Mouse (Mus musculus): ENCODE results near the gene 9530003J23Rik. TPM values are rescaled to one million over a fixed set of nuclear protein-coding genes. Genes with fewer than 3 reads are reported as not detected.
"Not testable (repeated sequence)": the region's sequence is repeated elsewhere in the genome, so short reads cannot be mapped to it uniquely, and the experiment has no call there.

The 9530003J23Rik gene
- not detected in 2 replicates for polyA plus RNA-seq (2014; fragmentation: Nextera tagmentation; extraction: Ambion mirVana)

DNA sequence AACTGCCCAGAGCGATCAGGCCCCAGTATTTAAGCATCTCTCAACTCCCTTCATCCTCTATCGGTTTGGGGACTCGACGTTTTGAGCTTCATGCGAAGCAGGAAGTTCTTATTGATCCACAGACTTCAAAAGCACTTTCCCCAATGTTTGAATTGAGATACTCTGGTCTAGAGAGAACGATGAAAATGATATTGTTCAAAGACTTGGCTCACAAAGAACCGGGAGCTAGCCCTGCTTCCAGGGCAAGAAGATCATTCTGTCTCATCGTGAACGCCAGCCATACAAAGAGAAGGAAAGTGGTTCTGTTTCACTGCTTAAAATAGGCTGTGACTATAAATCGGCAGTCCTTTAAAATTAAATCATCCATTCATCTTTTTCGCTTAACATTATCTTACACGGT, at the start of gene 9530003J23Rik:
TSS of gene 9530003J23Rik (minus strand) at position 101 of the 400 bp plus-strand sequence.
- H3K4me1 ChIP-seq (replicated peaks; ENCODE audit: control insufficient read depth, insufficient read depth, low read length) = no peaks in the 10 kb centered on the region
- DNase-seq (ENCODE audit: low spot score) (no peak), ATAC-seq (replicated peaks; ENCODE audit: low FRiP score, low TSS enrichment, low read depth) (no peak)
- H3K4me2 ChIP-seq (ENCODE audit: low read length) = no peak within 1 kb of the TSS
- H3K36me3 ChIP-seq (ENCODE audit: control insufficient read depth, insufficient read depth, low read length) = no peaks in the 10 kb centered on the region
- no peaks in the 10 kb centered on the region for H3K27me3 ChIP-seq (replicated peaks; ENCODE audit: control insufficient read depth, insufficient read depth, low read length)
- no peak within 1 kb of the TSS for H3K27ac ChIP-seq (ENCODE audit: low read depth)
- H3K4me3 ChIP-seq (ENCODE audit: low read depth, low read length) = no peak within 1 kb of the TSS
- 86% methylated on average over 12 of the region's 12 CpGs for WGBS
- H3K9me3 ChIP-seq (ENCODE audit: control insufficient read depth, low read length) = no peaks in the 10 kb centered on the region
- H3K9ac ChIP-seq (ENCODE audit: low read length) = no peak within 1 kb of the TSS

DNA sequence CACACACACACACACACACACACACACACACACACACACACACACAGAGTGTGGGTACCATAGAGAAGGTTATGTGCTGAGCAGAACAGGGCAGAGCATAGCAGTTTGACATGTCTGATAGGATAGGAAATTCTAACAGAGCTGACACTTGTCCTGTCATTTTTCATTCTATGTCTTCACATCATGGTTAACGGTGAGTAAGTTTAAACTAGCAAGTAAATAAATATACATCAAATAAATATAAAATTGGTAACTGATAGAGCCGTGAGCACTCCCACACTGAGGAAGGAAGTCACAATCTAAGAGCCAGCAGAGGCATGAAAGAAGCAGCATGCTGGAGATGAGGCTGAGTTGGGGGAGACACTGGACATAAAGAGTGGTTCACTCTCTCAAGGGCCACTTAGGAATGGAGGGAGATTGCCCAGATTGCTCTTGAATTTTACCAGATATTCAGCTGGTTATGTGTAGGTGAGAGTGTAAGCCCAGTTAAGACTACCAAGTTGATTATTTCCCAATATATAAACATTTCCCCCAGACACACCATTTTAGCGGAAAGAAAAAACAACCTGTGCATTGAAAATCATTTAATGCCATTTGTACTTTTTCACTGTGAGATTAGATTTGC, 48.8 kb upstream of the 9530003J23Rik start:
- no peak for DNase-seq (ENCODE audit: low spot score)
- H3K4me1 ChIP-seq (replicated peaks; ENCODE audit: control insufficient read depth, insufficient read depth, low read length) = no peaks in the 10 kb centered on the region
- no peak overlapping the region for H3K4me2 ChIP-seq (ENCODE audit: low read length)
- 72% methylated on average over 3 of the region's 3 CpGs for WGBS
- no peak overlapping the region for H3K27ac ChIP-seq (ENCODE audit: low read depth)
- no peak overlapping the region for H3K9ac ChIP-seq (ENCODE audit: low read length)
- no peak for ATAC-seq (replicated peaks; ENCODE audit: low FRiP score, low TSS enrichment, low read depth)
- no peaks in the 10 kb centered on the region for H3K36me3 ChIP-seq (ENCODE audit: control insufficient read depth, insufficient read depth, low read length)
- H3K27me3 ChIP-seq (replicated peaks; ENCODE audit: control insufficient read depth, insufficient read depth, low read length) = no peaks in the 10 kb centered on the region
- H3K9me3 ChIP-seq (ENCODE audit: control insufficient read depth, low read length) = no peaks in the 10 kb centered on the region
- no peak overlapping the region for H3K4me3 ChIP-seq (ENCODE audit: low read depth, low read length)

- H3K36me3 ChIP-seq (ENCODE audit: control insufficient read depth, insufficient read depth, low read length) = no peaks in the 10 kb centered on the region
- DNase-seq (ENCODE audit: low spot score) (no peak), ATAC-seq (replicated peaks; ENCODE audit: low FRiP score, low TSS enrichment, low read depth) (no peak)
- H3K4me1 ChIP-seq (replicated peaks; ENCODE audit: control insufficient read depth, insufficient read depth, low read length) = no peaks in the 10 kb centered on the region; the same call in 1 of the 2 replicates
- no peaks in the 10 kb centered on the region for H3K9me3 ChIP-seq (ENCODE audit: control insufficient read depth, low read length)
- no peak overlapping the region for H3K4me3 ChIP-seq (ENCODE audit: low read depth, low read length)
- no peak overlapping the region for H3K9ac ChIP-seq (ENCODE audit: low read length)
- H3K27me3 ChIP-seq (replicated peaks; ENCODE audit: control insufficient read depth, insufficient read depth, low read length) = no peaks in the 10 kb centered on the region
- H3K27ac ChIP-seq (ENCODE audit: low read depth) = no peak overlapping the region
- 87% methylated on average over 6 of the region's 6 CpGs for WGBS
- no peak overlapping the region for H3K4me2 ChIP-seq (ENCODE audit: low read length)
Observed at GRCm38 (mm10) chr10:117286366-117286970, 48.0 kb upstream of the 9530003J23Rik start.

- 74% methylated on average over 3 of the region's 7 CpGs for WGBS
- not testable (repeated sequence) for H3K9ac ChIP-seq (ENCODE audit: low read length); H3K4me1 ChIP-seq (replicated peaks; ENCODE audit: control insufficient read depth, insufficient read depth, low read length); H3K27me3 ChIP-seq (replicated peaks; ENCODE audit: control insufficient read depth, insufficient read depth, low read length); H3K27ac ChIP-seq (ENCODE audit: low read depth); DNase-seq (ENCODE audit: low spot score); H3K4me2 ChIP-seq (ENCODE audit: low read length); H3K36me3 ChIP-seq (ENCODE audit: control insufficient read depth, insufficient read depth, low read length); H3K9me3 ChIP-seq (ENCODE audit: control insufficient read depth, low read length); H3K4me3 ChIP-seq (ENCODE audit: low read depth, low read length); ATAC-seq (replicated peaks; ENCODE audit: low FRiP score, low TSS enrichment, low read depth)
Observed at GRCm38 (mm10) chr10:117285584-117285983, 47.1 kb upstream of the 9530003J23Rik start.

DNA sequence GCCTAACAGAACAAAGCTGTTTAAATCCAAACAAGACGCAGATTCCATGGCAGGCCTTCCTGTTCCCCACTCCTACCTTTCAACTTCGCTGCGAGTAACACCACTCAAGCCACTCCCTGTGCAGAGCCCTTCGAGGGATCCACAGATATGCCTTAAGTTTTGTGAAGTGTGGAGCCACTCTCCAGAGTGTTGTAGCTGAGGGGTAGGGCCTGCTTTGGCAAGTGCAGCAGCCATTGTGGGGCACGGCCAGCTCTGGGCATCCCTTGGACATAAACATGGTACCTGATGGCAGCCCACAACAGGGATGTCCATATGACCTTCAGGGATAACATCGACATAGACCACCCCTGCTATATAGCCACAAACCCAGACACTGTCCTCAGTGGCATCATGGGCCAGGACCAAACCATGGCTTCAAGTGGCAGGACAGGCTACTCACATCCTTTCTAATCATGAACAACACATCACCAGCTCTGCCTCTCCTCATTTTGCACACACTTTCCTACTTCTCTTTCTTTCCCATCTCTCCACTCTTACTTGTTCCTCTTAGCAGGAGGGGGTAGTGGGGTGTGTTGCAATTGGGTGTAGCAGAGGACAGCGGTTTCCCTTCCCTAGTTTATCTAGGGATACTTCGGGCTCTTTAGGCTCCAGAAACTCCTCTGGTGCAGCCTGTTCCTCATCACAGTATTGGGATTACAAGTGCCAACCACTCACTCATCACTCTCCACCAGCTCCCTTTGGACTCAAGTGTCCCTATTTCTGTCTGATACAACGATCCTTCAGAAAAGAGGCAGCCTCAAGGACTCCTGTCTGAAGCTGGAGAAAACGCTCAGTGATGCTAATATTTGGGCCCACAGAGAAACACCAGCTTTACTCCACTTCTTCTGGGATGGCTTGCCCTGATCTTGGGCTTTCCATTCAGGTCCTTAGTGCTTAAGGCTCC, 46.3 kb upstream of the 9530003J23Rik start:
- Histone ChIP-seq H3K4me3 (ENCODE audit: low read depth, low read length) (no peak overlapping the region), H3K9ac (ENCODE audit: low read length) (no peak overlapping the region), H3K9me3 (ENCODE audit: control insufficient read depth, low read length) (no peaks in the 10 kb centered on the region), H3K36me3 (ENCODE audit: control insufficient read depth, insufficient read depth, low read length) (no peaks in the 10 kb centered on the region), H3K4me1 (replicated peaks; ENCODE audit: control insufficient read depth, insufficient read depth, low read length) (no peaks in the 10 kb centered on the region; the same call in 1 of the 2 replicates), H3K27me3 (replicated peaks; ENCODE audit: control insufficient read depth, insufficient read depth, low read length) (no peaks in the 10 kb centered on the region), H3K4me2 (ENCODE audit: low read length) (no peak overlapping the region), H3K27ac (ENCODE audit: low read depth) (no peak overlapping the region)
- 80% methylated on average over 10 of the region's 10 CpGs for WGBS
- DNase-seq (ENCODE audit: low spot score) = no peak
- ATAC-seq (replicated peaks; ENCODE audit: low FRiP score, low TSS enrichment, low read depth) = no peak

- no peak overlapping the region for H3K4me2 ChIP-seq (ENCODE audit: low read length)
- H3K4me1 ChIP-seq (replicated peaks; ENCODE audit: control insufficient read depth, insufficient read depth, low read length) = no peaks in the 10 kb centered on the region; the same call in 1 of the 2 replicates
- no peak for DNase-seq (ENCODE audit: low spot score)
- H3K27me3 ChIP-seq (replicated peaks; ENCODE audit: control insufficient read depth, insufficient read depth, low read length) = no peaks in the 10 kb centered on the region
- ATAC-seq (replicated peaks; ENCODE audit: low FRiP score, low TSS enrichment, low read depth) = no peak
- no peak overlapping the region for H3K4me3 ChIP-seq (ENCODE audit: low read depth, low read length)
- 81% methylated on average over 7 of the region's 7 CpGs for WGBS
- no peaks in the 10 kb centered on the region for H3K36me3 ChIP-seq (ENCODE audit: control insufficient read depth, insufficient read depth, low read length)
- no peaks in the 10 kb centered on the region for H3K9me3 ChIP-seq (ENCODE audit: control insufficient read depth, low read length)
- H3K9ac ChIP-seq (ENCODE audit: low read length) = no peak overlapping the region
- H3K27ac ChIP-seq (ENCODE audit: low read depth) = no peak overlapping the region
Observed at GRCm38 (mm10) chr10:117283871-117284577, 45.5 kb upstream of the 9530003J23Rik start.

GRCm38 (mm10) chr10:117283196-117283595, 44.7 kb upstream of the 9530003J23Rik start:
- not testable (repeated sequence) for DNase-seq (ENCODE audit: low spot score); H3K27ac ChIP-seq (ENCODE audit: low read depth); H3K4me1 ChIP-seq (replicated peaks; ENCODE audit: control insufficient read depth, insufficient read depth, low read length); H3K4me2 ChIP-seq (ENCODE audit: low read length); H3K27me3 ChIP-seq (replicated peaks; ENCODE audit: control insufficient read depth, insufficient read depth, low read length); H3K4me3 ChIP-seq (ENCODE audit: low read depth, low read length); H3K9ac ChIP-seq (ENCODE audit: low read length); H3K36me3 ChIP-seq (ENCODE audit: control insufficient read depth, insufficient read depth, low read length); ATAC-seq (replicated peaks; ENCODE audit: low FRiP score, low TSS enrichment, low read depth); H3K9me3 ChIP-seq (ENCODE audit: control insufficient read depth, low read length)
- 76% methylated on average over 4 of the region's 4 CpGs for WGBS

DNA sequence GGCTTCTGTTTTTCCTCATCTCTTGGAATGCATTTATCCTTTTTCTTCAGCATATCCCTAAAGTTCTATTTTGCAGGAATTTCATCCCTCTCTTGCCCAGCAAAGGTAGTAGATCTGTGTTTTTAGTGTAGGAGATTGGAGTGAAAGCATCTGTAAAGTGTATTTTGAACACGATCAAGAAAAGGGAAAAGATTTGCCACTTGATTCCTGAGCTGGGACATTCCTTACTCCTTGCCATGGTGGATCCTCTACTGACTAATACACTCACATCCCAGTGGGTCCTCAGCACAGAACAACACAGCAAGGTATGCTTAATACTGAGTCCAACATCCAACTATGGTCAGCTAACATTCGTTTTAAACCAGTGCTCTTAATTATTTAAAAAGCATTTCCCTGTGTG, 44.0 kb upstream of the 9530003J23Rik start:
- 0 out of 2 replicates have a peak overlapping the region, but pooled peaks have one; percentile 14 for H3K4me2 ChIP-seq (ENCODE audit: low read length)
- 63% methylated on average over 2 of the region's 2 CpGs for WGBS
- no peak for DNase-seq (ENCODE audit: low spot score)
- H3K36me3 ChIP-seq (ENCODE audit: control insufficient read depth, insufficient read depth, low read length) = no peaks in the 10 kb centered on the region
- H3K9me3 ChIP-seq (ENCODE audit: control insufficient read depth, low read length) = no peaks in the 10 kb centered on the region
- H3K27me3 ChIP-seq (replicated peaks; ENCODE audit: control insufficient read depth, insufficient read depth, low read length) = no peaks in the 10 kb centered on the region
- no peak for ATAC-seq (replicated peaks; ENCODE audit: low FRiP score, low TSS enrichment, low read depth)
- H3K4me1 ChIP-seq (replicated peaks; ENCODE audit: control insufficient read depth, insufficient read depth, low read length) = no peaks in the 10 kb centered on the region; the same call in 1 of the 2 replicates
- H3K27ac ChIP-seq (ENCODE audit: low read depth) = peak overlapping the region; percentile 63
- no peak overlapping the region for H3K9ac ChIP-seq (ENCODE audit: low read length)
- H3K4me3 ChIP-seq (ENCODE audit: low read depth, low read length) = no peak overlapping the region

Data from intestine, embryonic 14.5 days (tissue).